Mouse (Mus musculus) bone marrow macrophage, adult 2 months (primary cell): Measurements from ENCODE around the gene Ppp1r9b.

Source experiments
- CTCF ChIP-seq: IDR thresholded peaks from 2 replicates; pipeline ENCODE4 v1.5.1; 2012; ENCODE audit warnings: low read depth, mild to moderate bottlenecking, low read length, moderate library complexity
- POLR2A ChIP-seq: IDR thresholded peaks from 2 replicates; pipeline ENCODE4 v1.6.1; 2012; ENCODE audit warnings: mild to moderate bottlenecking, low read depth, low read length, borderline replicate concordance

- TF ChIP-seq CTCF (no peak), POLR2A (no peak)
Observed at GRCm38 (mm10) chr11:94968187-94968586, 22.6 kb upstream of the Ppp1r9b start.
